8 mouse cellular contexts compared by ENCODE assay signal in genomic region chr14:79658286-79658685, GRCm38 (mm10). TPM values are rescaled to one million over a fixed set of nuclear protein-coding genes. Genes with fewer than 3 reads are reported as not detected.
DNase-seq lines count a peak whose midpoint lies in the region; ATAC-seq and TF ChIP-seq lines count a peak whose summit lies in the region.

No protein-coding gene starts in this region.

- no peaks in the 10 kb centered on the region for H3K36me3 ChIP-seq in forebrain, embryonic 14.5 days (ENCODE audit: control insufficient read depth, insufficient read depth, low read length)

- no peaks in the 10 kb centered on the region for H3K27me3 ChIP-seq in cerebellum, adult 2 months (ENCODE audit: control insufficient read depth, insufficient read depth, low read length)
- H3K27me3 ChIP-seq in forebrain, embryonic 14.5 days (replicated peaks; ENCODE audit: control insufficient read depth, insufficient read depth, low read length): no peaks in the 10 kb centered on the region

- TF ChIP-seq POLR2A in cerebellum, adult 2 months (IDR thresholded peaks at IDR 0.05; ENCODE audit: borderline replicate concordance, insufficient read depth, low read length): no peak

- ATAC-seq in forebrain, embryonic 14.5 days: peak; percentile 6; the same call in 1 of the 2 replicates
- no peak for ATAC-seq in megakaryocyte progenitor cell, adult 5-6 weeks (replicated peaks; ENCODE audit: poor library complexity)

- TF ChIP-seq CTCF in cerebellum, adult 2 months (IDR thresholded peaks at IDR 0.05; ENCODE audit: borderline replicate concordance, insufficient read depth, low read depth, low read length): no peak

- DNase-seq in cerebellum, adult 2 months: peak; percentile 13 to 33
- DNase-seq in forebrain, embryonic 14.5 days (ENCODE audit: low spot score): no peak
- DNase-seq in heart, postnatal 4 days: peak; percentile 11
- peak; percentile 56 to 60 for DNase-seq in left cerebral cortex, postnatal 36 days (ENCODE audit: low spot score in 2 of 2)
- no peak for DNase-seq in urinary bladder, postnatal 14 days (ENCODE audit: low spot score)
- no peak for DNase-seq in kidney, adult 18-20 months
- DNase-seq in lung, postnatal 36 days: no peak

- intact Hi-C loops in left cerebral cortex, postnatal 36 days (cut with DNase I): no loop called here

- H3K4me2 ChIP-seq in forebrain, embryonic 14.5 days (ENCODE audit: low read length): no peak overlapping the region

- H3K9me3 ChIP-seq in forebrain, embryonic 14.5 days (replicated peaks; ENCODE audit: control insufficient read depth, low read length): no peaks in the 10 kb centered on the region

- 37% methylated on average over 5 of the region's 5 CpGs for WGBS in cerebellum, adult 2 months
- 59% methylated on average over 5 of the region's 5 CpGs for WGBS in forebrain, embryonic 14.5 days

- peak overlapping the region; percentile 5; the same call in 1 of the 2 replicates for H3K9ac ChIP-seq in forebrain, embryonic 14.5 days (ENCODE audit: low read length)

- H3K4me1 ChIP-seq in cerebellum, adult 2 months (ENCODE audit: control insufficient read depth, insufficient read depth, low read length): no peaks in the 10 kb centered on the region
- peaks cover 3% of the 10 kb centered on the region; the same call in 1 of the 2 replicates for H3K4me1 ChIP-seq in forebrain, embryonic 14.5 days (ENCODE audit: control insufficient read depth, insufficient read depth, low read length)

- H3K27ac ChIP-seq in cerebellum, adult 2 months (ENCODE audit: insufficient read depth, low read length): peak overlapping the region; percentile 48; the same call in 1 of the 2 replicates
- H3K27ac ChIP-seq in forebrain, embryonic 14.5 days (ENCODE audit: low read depth, low read length): no peak overlapping the region

- H3K4me3 ChIP-seq in cerebellum, adult 2 months (replicated peaks; ENCODE audit: insufficient read depth, low read depth, low read length): no peak overlapping the region
- no peak overlapping the region for H3K4me3 ChIP-seq in forebrain, embryonic 14.5 days (ENCODE audit: low read depth, low read length)

RNA-seq across cellular contexts. Expression of gene Cnmd, which starts 3.7 kb away (rescaled TPM):
- polyA plus RNA-seq in cerebellum, adult 2 months (2012; rRNA removed): 3.8 and 3.9 TPM in 2 replicates
- polyA plus RNA-seq in forebrain, embryonic 14.5 days (2014; fragmentation: Nextera tagmentation; extraction: Ambion mirVana): 1.5 and 2.2 TPM in 2 replicates
- total RNA-seq in heart, postnatal 4 days (2021): under 1 TPM in 1 of 2 experiments, not detected in 1; 0.43 TPM
- total RNA-seq in left cerebral cortex, postnatal 36 days (2021): 1 to 10 TPM in 1 of 2 experiments, under 1 TPM in 1; 0.88 to 1.2 TPM
- total RNA-seq in megakaryocyte progenitor cell, adult 5-6 weeks (2015): 1.5 and 2.4 TPM in 2 replicates
- total RNA-seq in megakaryocyte progenitor cell, adult 5-6 weeks (2017): 0.29 and 1.5 TPM in 2 replicates

Comparison
In these comparisons a context has a peak if more than half of its experiments do, and no peak if none do; other contexts are left out.
1. DNase-seq: peak in cerebellum, adult 2 months (2 of 2), heart, postnatal 4 days (single experiment) and left cerebral cortex, postnatal 36 days (2 of 2); none in forebrain, embryonic 14.5 days (single experiment), urinary bladder, postnatal 14 days (single experiment), kidney, adult 18-20 months (single experiment) and lung, postnatal 36 days (single experiment).